Mouse (Mus musculus): ENCODE data around the gene Necap2. TPM values are rescaled to one million over a fixed set of nuclear protein-coding genes. Genes with fewer than 3 reads are reported as not detected.

The Necap2 gene
- polyA plus RNA-seq, 1 experiment = 68.7 TPM

DNA sequence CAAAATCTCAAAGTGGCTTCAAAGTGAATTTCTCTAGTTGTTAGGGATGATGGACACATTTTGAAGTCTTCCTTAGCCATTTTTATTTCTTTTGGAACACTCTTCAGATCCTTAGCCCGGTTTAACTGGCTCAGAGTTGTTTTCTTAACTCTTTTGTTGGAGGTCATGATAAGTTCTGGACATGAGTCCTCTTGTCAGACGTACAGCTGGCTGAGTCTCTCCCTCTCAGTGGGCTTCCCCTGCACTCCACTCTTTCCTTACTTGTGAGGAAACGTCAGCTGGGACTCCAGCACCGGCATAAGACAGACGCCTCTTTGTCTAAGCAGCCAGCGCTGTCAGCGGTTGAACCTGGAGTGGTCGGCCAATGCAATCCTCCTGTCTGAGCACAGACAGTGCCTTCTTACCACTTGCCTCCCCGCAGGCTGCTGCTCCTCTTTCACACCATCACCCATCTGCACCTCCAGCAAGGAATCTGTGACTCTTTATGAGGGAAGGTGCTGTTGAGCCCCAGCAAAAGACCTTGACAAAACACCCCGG is 30.1 kb upstream of the Necap2 start:
- H3K4me1 ChIP-seq (ENCODE audit: control insufficient read depth, insufficient read depth, low read length) = peaks cover 10% of the 10 kb centered on the region; the same call in 1 of the 2 replicates
- no peaks in the 10 kb centered on the region for H3K27me3 ChIP-seq (ENCODE audit: control insufficient read depth, insufficient read depth, low read length)
- DNase-seq = no peak
- H3K4me3 ChIP-seq (replicated peaks; ENCODE audit: insufficient read depth, low read depth, low read length) = no peak overlapping the region
- 34% methylated on average over 10 of the region's 10 CpGs for WGBS
- H3K27ac ChIP-seq (ENCODE audit: insufficient read depth, low read length) = no peak overlapping the region
- TF ChIP-seq POLR2A (IDR thresholded peaks at IDR 0.05; ENCODE audit: borderline replicate concordance, insufficient read depth, low read length) (no peak), CTCF (IDR thresholded peaks at IDR 0.05; ENCODE audit: borderline replicate concordance, insufficient read depth, low read depth, low read length) (no peak)

DNA sequence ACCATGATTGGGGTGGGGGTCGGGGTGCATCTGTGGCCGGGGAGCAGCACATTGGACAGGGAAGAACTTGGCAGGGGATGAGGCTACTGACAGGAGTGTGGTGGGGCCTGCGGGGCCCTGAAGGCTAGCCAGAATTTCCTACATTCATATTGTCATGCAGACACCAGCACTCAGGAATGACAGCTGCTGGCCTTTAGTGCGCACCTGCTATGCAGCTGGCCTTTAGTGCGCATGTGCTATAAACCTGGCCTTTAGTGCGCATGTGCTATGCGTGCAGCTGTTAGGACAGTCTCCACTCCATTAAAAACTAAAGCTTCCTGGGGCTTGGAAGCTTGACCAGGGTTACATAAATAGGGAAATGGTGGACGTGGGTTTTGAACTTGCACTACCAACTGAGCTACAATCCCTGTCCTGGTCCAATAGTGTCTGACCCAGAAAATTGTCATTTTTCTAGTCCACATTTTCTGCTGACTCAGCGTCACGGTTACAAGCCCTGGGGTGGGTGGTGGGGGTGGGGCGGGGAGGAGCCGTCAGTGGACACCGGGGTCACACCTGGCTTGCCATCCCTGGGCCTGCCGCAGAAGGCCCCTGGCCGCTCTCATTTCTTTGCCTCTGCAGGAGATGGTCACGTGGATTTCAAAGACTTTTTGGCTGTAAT is 28.5 kb upstream of the Necap2 start:
- DNase-seq = no peak
- WGBS = 53% methylated on average over 16 of the region's 16 CpGs
- Histone ChIP-seq H3K27me3 (ENCODE audit: control insufficient read depth, insufficient read depth, low read length) (no peaks in the 10 kb centered on the region), H3K4me1 (ENCODE audit: control insufficient read depth, insufficient read depth, low read length) (no peaks in the 10 kb centered on the region), H3K4me3 (replicated peaks; ENCODE audit: insufficient read depth, low read depth, low read length) (no peak overlapping the region), H3K27ac (ENCODE audit: insufficient read depth, low read length) (no peak overlapping the region)
- TF ChIP-seq POLR2A (IDR thresholded peaks at IDR 0.05; ENCODE audit: borderline replicate concordance, insufficient read depth, low read length) (no peak), CTCF (IDR thresholded peaks at IDR 0.05; ENCODE audit: borderline replicate concordance, insufficient read depth, low read depth, low read length) (no peak)

DNA sequence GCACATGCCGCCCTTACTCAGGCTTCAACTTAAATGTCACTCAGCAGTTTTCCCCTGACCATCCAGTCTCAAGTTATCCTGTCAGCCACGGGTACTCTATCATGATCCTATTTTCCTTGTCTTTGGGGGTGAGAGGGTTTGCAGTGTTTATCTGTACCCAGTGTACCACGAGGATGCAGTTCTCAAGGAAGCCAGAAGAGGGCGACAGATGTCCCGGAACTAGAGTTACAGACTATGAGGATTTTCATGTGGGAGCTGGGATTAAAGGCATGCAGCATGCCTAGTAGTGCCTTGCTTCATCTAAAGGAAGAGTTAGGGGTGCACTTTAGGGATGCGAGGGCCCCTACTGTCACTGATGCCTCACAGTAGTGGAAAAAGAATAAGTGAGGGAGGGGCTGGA is 23.7 kb upstream of the Necap2 start:
- DNase-seq = no peak
- Histone ChIP-seq H3K4me3 (replicated peaks; ENCODE audit: insufficient read depth, low read depth, low read length) (no peak overlapping the region), H3K27me3 (ENCODE audit: control insufficient read depth, insufficient read depth, low read length) (no peaks in the 10 kb centered on the region), H3K4me1 (ENCODE audit: control insufficient read depth, insufficient read depth, low read length) (no peaks in the 10 kb centered on the region), H3K27ac (ENCODE audit: insufficient read depth, low read length) (no peak overlapping the region)
- 71% methylated on average over 6 of the region's 6 CpGs for WGBS
- no peak for TF ChIP-seq POLR2A (IDR thresholded peaks at IDR 0.05; ENCODE audit: borderline replicate concordance, insufficient read depth, low read length)
- peak; percentile 36; the same call in 1 of the 2 replicates for TF ChIP-seq CTCF (IDR thresholded peaks at IDR 0.05; ENCODE audit: borderline replicate concordance, insufficient read depth, low read depth, low read length)

DNA sequence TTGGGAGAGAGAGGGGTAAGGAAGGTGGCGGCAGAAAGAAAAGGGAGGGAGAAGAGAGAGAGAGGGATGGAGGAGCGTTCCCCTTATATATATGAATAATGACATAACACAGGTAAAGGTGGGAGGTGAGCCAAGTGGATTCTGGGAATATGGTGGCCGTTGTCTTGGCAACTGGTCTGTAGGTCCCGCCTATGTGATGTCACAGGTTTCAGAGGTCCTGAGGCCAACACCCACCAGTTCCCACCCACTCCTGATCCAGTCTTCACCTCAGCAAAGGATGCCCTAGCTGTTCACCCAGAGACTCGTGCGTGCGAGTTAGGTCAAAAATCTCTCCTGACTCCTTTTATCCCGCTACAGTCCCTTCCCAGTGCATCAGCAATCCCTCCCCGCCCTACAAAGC is 23.1 kb upstream of the Necap2 start:
- DNase-seq = no peak
- 92% methylated on average over 9 of the region's 9 CpGs for WGBS
- no peaks in the 10 kb centered on the region for H3K4me1 ChIP-seq (ENCODE audit: control insufficient read depth, insufficient read depth, low read length)
- no peak overlapping the region for H3K27ac ChIP-seq (ENCODE audit: insufficient read depth, low read length)
- no peak for TF ChIP-seq CTCF (IDR thresholded peaks at IDR 0.05; ENCODE audit: borderline replicate concordance, insufficient read depth, low read depth, low read length)
- no peak for TF ChIP-seq POLR2A (IDR thresholded peaks at IDR 0.05; ENCODE audit: borderline replicate concordance, insufficient read depth, low read length)
- no peak overlapping the region for H3K4me3 ChIP-seq (replicated peaks; ENCODE audit: insufficient read depth, low read depth, low read length)
- no peaks in the 10 kb centered on the region for H3K27me3 ChIP-seq (ENCODE audit: control insufficient read depth, insufficient read depth, low read length)

DNA sequence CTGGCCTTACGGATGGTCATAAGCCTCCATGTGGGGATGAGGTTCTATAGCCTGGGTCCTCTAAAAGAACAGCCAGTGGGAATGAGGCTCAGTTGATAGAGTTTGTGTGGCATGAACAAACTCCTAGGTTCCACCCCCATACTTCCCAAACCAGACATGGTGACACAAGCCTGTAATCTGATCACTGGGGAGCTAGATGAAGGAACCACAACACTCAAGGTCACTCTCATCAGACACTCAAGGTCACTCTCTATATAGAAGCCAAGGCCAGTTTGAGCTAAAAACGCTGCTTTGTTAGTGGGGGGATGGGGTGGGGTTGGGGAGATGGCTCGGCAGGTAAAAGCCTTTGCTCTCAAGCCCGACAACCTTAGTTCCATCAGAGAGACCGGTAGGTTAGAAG is 21.8 kb upstream of the Necap2 start:
- Histone ChIP-seq H3K4me1 (ENCODE audit: control insufficient read depth, insufficient read depth, low read length) (peaks cover 4% of the 10 kb centered on the region; the same call in 1 of the 2 replicates), H3K27ac (ENCODE audit: insufficient read depth, low read length) (no peak overlapping the region), H3K4me3 (replicated peaks; ENCODE audit: insufficient read depth, low read depth, low read length) (no peak overlapping the region), H3K27me3 (ENCODE audit: control insufficient read depth, insufficient read depth, low read length) (no peaks in the 10 kb centered on the region)
- no peak for DNase-seq
- WGBS = 84% methylated on average over 5 of the region's 5 CpGs
- TF ChIP-seq CTCF (IDR thresholded peaks at IDR 0.05; ENCODE audit: borderline replicate concordance, insufficient read depth, low read depth, low read length) = no peak
- TF ChIP-seq POLR2A (IDR thresholded peaks at IDR 0.05; ENCODE audit: borderline replicate concordance, insufficient read depth, low read length) = no peak

DNA sequence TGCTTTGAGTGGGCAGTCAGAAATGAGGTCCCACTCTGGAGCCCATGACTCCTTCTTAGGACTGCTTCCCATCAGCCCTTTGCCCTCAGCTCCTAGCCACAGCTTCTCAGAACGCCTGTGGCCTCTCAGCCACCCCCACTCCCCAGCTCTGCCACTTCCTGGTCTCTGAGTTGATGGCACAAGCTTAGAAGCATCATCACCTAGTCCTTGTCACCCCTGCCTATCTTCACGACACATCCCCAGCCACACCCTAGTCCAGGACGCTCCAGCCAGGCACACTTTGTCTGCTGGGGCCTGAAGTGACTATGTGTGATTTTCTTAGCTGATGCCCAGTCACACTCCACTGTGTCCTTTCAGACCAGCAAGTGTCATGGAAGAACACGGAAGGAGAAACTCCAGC is 20.8 kb upstream of the Necap2 start:
- TF ChIP-seq CTCF (IDR thresholded peaks at IDR 0.05; ENCODE audit: borderline replicate concordance, insufficient read depth, low read depth, low read length) = no peak
- TF ChIP-seq POLR2A (IDR thresholded peaks at IDR 0.05; ENCODE audit: borderline replicate concordance, insufficient read depth, low read length) = no peak
- 79% methylated on average over 4 of the region's 4 CpGs for WGBS
- Histone ChIP-seq H3K4me3 (replicated peaks; ENCODE audit: insufficient read depth, low read depth, low read length) (no peak overlapping the region), H3K4me1 (ENCODE audit: control insufficient read depth, insufficient read depth, low read length) (peaks cover 5% of the 10 kb centered on the region; the same call in 1 of the 2 replicates), H3K27ac (ENCODE audit: insufficient read depth, low read length) (no peak overlapping the region), H3K27me3 (ENCODE audit: control insufficient read depth, insufficient read depth, low read length) (no peaks in the 10 kb centered on the region)
- DNase-seq = no peak

DNA sequence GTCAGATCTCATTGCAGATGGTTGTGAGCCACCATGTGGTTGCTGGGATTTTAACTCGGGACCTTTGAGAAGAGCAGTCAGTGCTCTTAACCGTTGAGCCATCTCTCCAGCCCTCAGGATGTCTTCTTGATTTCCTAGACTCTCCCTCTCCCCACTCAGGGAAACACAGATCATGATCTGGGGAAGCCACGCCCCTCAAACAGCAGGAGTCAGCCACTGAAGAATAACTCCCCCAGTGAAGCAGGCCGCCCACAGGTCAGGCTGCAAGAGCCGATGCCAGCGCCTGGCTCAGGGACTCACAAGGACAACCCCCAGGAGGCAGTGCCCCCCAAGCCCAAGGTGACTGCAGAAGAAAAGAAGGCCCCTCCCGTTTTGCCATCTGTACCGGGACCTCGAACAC is 18.6 kb upstream of the Necap2 start:
- Histone ChIP-seq H3K27ac (ENCODE audit: insufficient read depth, low read length) (no peak overlapping the region), H3K27me3 (ENCODE audit: control insufficient read depth, insufficient read depth, low read length) (no peaks in the 10 kb centered on the region), H3K4me3 (replicated peaks; ENCODE audit: insufficient read depth, low read depth, low read length) (no peak overlapping the region), H3K4me1 (ENCODE audit: control insufficient read depth, insufficient read depth, low read length) (peaks cover 5% of the 10 kb centered on the region; the same call in 1 of the 2 replicates)
- whole genome bisulfite sequencing = 7% methylated on average over 9 of the region's 9 CpGs
- TF ChIP-seq POLR2A (IDR thresholded peaks at IDR 0.05; ENCODE audit: borderline replicate concordance, insufficient read depth, low read length) = no peak
- no peak for TF ChIP-seq CTCF (IDR thresholded peaks at IDR 0.05; ENCODE audit: borderline replicate concordance, insufficient read depth, low read depth, low read length)
- DNase-seq = no peak

DNA sequence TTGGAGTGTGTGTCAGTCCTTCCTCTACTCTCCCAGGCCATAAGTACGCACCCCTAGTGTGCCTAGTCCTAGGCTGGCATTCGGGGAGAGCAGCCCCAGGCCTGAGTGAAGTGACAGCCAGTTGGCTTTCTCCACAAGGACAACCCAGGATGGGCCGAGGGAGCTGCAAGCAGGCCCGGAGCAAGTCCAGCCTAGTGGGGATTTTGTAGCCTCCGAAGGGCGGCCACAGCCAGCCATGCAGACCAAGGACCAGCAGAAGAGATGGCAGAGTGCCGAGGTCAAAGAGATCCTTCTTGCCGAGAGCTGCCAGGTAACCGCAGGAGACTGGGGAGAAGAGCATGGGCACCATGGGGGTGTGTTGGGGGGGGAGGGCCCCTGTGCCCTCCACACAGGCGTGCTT is 16.9 kb upstream of the Necap2 start:
- peaks cover 5% of the 10 kb centered on the region; the same call in 1 of the 2 replicates for H3K4me1 ChIP-seq (ENCODE audit: control insufficient read depth, insufficient read depth, low read length)
- no peak overlapping the region for H3K4me3 ChIP-seq (replicated peaks; ENCODE audit: insufficient read depth, low read depth, low read length)
- no peak overlapping the region for H3K27ac ChIP-seq (ENCODE audit: insufficient read depth, low read length)
- 22% methylated on average over 10 of the region's 10 CpGs for WGBS
- no peak for TF ChIP-seq CTCF (IDR thresholded peaks at IDR 0.05; ENCODE audit: borderline replicate concordance, insufficient read depth, low read depth, low read length)
- DNase-seq = no peak
- no peaks in the 10 kb centered on the region for H3K27me3 ChIP-seq (ENCODE audit: control insufficient read depth, insufficient read depth, low read length)

All from cerebellum, adult 2 months (tissue).